Mouse (Mus musculus) layer of hippocampus, postnatal 36 days (tissue): ENCODE measurements at regions not wholly inside any gene's neighbourhood (a gene's known extent, or its start where the extent isn't known, plus 50 kb on each side); places are given as distances from the start of the nearest gene placed in this dataset.
"Not testable (repeated sequence)": the region's sequence is repeated elsewhere in the genome, so short reads cannot be mapped to it uniquely, and the experiment has no call there.

ENCODE experiments used
- DNase-seq, 2 experiments: peaks; one replicate each; pipeline ENCODE4 v3.0.0; 2022

GRCm38 (mm10) chr3:22285904-22286303 lies 209.5 kb downstream of the Tbl1xr1 start:
- DNase-seq = no peak

- no peak for DNase-seq
Observed at GRCm38 (mm10) chr3:22293466-22293865, 217.0 kb downstream of the Tbl1xr1 start.

- not testable (repeated sequence) for DNase-seq
Observed at GRCm38 (mm10) chr3:22294081-22294480, 217.6 kb downstream of the Tbl1xr1 start.

GRCm38 (mm10) chr3:22296925-22297324 lies 220.5 kb downstream of the Tbl1xr1 start:
- not testable (repeated sequence) for DNase-seq

- DNase-seq = not testable (repeated sequence)
Observed at GRCm38 (mm10) chr3:22297831-22298230, 221.4 kb downstream of the Tbl1xr1 start.

- no peak for DNase-seq
Observed at GRCm38 (mm10) chr3:22300553-22300952, 224.1 kb downstream of the Tbl1xr1 start.

- DNase-seq = no peak
Observed at GRCm38 (mm10) chr3:22301991-22302517, 225.6 kb downstream of the Tbl1xr1 start.

GRCm38 (mm10) chr3:22304145-22304544 lies 227.7 kb downstream of the Tbl1xr1 start:
- no peak for DNase-seq

- no peak for DNase-seq
Observed at GRCm38 (mm10) chr3:22306624-22307023, 230.2 kb downstream of the Tbl1xr1 start.

GRCm38 (mm10) chr3:22308962-22309361 lies 232.5 kb downstream of the Tbl1xr1 start:
- DNase-seq = peak; percentile 60 to 72

- no peak for DNase-seq
Observed at GRCm38 (mm10) chr3:22316466-22317185, 240.2 kb downstream of the Tbl1xr1 start.

GRCm38 (mm10) chr3:22320425-22320824 lies 244.0 kb downstream of the Tbl1xr1 start:
- not testable (repeated sequence) for DNase-seq

- DNase-seq = no peak
Observed at GRCm38 (mm10) chr3:22331240-22331639, 254.8 kb downstream of the Tbl1xr1 start.
